Mouse (Mus musculus): ENCODE results near the gene Elp5.
"Not testable (repeated sequence)": the region's sequence is repeated elsewhere in the genome, so short reads cannot be mapped to it uniquely, and the experiment has no call there.

Gene Elp5

DNA sequence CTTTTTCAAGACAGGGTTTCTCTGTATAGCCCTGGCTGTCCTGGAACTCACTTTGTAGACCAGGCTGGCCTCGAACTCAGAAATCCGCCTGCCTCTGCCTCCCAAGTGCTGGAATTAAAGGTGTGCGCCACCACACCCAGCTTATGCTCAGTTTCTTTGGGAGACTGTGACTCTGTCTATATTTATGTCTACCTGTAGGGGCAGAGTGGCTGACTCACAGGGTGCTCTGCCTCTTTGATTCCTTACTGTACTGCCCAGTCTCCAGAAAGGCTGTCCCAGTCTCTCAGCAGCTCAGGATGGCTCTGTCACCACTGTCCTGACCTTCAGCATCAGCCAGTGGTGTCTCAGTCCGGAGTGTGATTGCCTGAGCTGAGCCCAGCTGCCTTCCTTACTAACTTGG, 26.7 kb downstream of the Elp5 start:
- DNase-seq (ENCODE audit: low spot score), result not testable (repeated sequence)

GRCm38 (mm10) chr11:69953267-69953915, 28.9 kb downstream of the Elp5 start:
- no peak for DNase-seq (ENCODE audit: low spot score)

GRCm38 (mm10) chr11:69952274-69952673, 30.0 kb downstream of the Elp5 start:
- DNase-seq (ENCODE audit: low spot score), result no peak

GRCm38 (mm10) chr11:69950807-69951459, 31.4 kb downstream of the Elp5 start:
- DNase-seq (ENCODE audit: low spot score), result peak; percentile 67

- DNase-seq (ENCODE audit: low spot score), result peak; percentile 93
These were observed 33.6 kb downstream of the Elp5 start for GRCm38 (mm10) chr11:69948763-69949150.

- DNase-seq (ENCODE audit: low spot score), result peak; percentile 98
These were observed 34.1 kb downstream of the Elp5 start, which contains the start of gene Slc2a4 for GRCm38 (mm10) chr11:69948066-69948762. Gene Slc2a4, minus strand, starts transcription at chr11:69948188.

DNA sequence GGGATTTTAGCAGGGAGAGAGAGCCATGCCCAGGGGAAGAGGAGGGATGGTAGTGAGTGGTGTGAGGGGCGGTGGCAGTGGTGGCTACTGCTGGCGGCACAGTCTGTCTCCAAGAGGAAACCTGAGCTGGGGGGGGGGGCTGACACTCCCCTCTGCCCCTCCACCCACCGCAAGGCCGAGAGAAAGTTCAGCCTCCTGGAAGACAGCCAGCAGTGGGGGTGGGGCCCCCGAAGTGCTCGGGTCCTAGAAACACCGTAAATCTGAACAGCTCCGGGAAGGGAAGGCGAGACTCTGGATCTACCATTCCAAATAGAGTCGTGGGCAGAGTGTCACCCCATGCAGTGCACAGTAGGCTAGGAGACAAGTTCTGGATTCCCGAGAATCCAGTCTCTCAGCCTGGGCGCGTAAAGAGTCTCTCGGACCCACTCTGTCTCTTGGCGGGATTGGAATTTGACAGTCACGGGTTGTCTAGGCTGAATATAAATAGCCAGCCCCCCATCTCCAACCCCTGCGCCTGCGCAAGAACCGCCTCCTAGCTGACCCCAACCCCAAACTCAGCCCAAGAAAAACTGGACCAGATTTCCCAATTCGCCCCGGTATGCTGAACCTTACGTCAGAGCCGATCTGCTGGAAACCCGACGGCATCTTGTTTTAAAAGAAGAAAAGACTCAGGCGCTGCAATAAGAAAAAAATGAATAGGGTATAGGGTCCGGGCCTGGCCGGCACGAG, 34.8 kb downstream of the Elp5 start:
- DNase-seq (ENCODE audit: low spot score), result peak; percentile 80

GRCm38 (mm10) chr11:69945997-69946891, 36.1 kb downstream of the Elp5 start:
- DNase-seq (ENCODE audit: low spot score), result no peak

DNA sequence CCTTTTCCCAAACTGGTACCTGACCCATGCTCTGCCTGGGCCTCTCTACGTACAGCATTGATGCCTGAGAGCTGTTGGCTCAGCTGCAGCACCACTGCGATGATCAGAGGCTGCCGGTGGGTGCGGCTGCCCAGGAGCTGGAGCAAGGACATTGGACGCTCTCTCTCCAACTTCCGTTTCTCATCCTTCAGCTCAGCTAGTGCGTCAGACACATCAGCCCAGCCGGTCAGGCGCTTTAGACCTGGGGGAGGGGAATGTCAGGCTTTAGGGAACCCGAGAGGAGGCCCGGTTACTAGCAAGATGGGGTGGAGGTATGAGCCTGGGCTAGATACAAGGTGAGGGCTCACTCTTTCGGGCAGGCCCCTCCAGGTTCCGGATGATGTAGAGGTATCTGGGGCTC, 37.1 kb downstream of the Elp5 start:
- no peak for DNase-seq (ENCODE audit: low spot score)

GRCm38 (mm10) chr11:69940962-69941361, 41.4 kb downstream of the Elp5 start:
- no peak for DNase-seq (ENCODE audit: low spot score)

GRCm38 (mm10) chr11:69939731-69940130, 42.6 kb downstream of the Elp5 start:
- no peak for DNase-seq (ENCODE audit: low spot score)

DNA sequence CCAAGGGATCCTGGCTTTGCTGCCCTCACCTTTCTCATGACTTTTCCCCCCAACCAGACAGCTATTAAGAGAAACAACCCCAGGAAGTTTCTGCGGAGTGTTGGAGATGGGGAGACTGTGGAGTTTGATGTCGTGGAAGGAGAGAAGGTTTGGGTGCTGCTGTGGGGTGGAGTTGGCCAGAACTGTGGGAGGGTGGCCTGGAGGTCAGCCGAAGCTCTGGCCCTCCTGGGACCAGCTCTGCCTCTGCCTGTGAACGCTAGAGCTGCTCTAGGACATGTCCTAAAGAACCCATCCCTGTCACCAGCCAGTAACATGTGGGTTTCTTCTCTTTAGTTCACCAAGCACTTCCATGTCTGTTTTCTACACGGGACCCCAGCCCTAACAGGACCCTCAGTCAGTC, 43.1 kb downstream of the Elp5 start:
- DNase-seq (ENCODE audit: low spot score), result no peak

GRCm38 (mm10) chr11:69938401-69938979, 43.8 kb downstream of the Elp5 start:
- DNase-seq (ENCODE audit: low spot score), result no peak

- no peak for DNase-seq (ENCODE audit: low spot score)
These were observed 44.5 kb downstream of the Elp5 start for GRCm38 (mm10) chr11:69937834-69938233.

GRCm38 (mm10) chr11:69937385-69937784, 44.9 kb downstream of the Elp5 start:
- DNase-seq (ENCODE audit: low spot score), result peak; percentile 84

DNA sequence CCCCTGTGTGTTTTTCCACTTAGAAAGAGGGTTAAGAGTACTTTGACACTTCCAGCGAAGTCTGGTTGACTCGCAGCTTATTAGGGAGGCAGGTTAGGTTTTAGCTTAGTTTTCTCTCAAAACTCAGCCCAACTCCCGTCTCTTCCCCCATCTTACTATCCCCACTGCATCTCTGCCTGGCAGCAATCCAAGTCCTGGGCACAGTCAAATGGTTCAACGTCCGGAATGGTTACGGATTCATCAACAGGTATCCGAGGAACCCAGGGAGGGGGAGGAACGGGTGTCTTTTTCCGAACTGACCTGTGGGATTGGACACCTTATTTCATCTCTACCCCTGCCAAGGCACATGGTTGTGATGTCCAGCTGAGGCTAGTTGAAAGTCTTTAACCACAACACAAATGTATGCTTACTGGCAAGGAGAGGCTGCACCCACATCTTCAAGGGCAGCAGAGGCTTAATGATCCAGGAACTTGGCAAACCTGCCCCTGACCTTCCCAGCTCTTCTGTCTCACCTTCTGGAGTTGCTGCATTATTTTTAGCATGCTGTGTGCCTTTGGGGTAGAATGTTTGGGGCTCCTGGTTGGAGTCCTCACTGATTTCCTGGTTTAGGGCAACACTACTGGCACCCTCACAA, 45.5 kb downstream of the Elp5 start:
- DNase-seq (ENCODE audit: low spot score), result peak; percentile 62

DNA sequence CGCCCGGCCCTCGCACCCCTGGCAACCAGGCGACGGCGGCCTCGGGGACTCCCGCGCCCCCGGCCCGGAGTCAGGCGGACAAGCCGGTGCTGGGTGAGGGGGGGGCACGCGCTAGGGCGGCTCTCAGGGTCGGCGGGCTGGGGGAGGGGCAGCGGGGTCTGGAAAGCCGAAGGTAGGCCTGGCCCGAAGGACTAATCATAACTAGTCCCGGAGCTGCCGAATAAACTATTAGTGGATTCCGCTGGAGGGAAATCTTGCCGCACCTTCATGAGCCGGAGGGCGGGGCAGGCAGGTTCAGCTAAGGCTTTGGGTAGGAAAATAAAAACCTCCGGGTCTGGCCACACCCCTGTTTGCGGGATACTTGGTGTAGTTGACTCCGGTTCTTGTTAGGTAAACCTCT, 46.2 kb downstream of the Elp5 start:
- peak; percentile 79 for DNase-seq (ENCODE audit: low spot score)

DNA sequence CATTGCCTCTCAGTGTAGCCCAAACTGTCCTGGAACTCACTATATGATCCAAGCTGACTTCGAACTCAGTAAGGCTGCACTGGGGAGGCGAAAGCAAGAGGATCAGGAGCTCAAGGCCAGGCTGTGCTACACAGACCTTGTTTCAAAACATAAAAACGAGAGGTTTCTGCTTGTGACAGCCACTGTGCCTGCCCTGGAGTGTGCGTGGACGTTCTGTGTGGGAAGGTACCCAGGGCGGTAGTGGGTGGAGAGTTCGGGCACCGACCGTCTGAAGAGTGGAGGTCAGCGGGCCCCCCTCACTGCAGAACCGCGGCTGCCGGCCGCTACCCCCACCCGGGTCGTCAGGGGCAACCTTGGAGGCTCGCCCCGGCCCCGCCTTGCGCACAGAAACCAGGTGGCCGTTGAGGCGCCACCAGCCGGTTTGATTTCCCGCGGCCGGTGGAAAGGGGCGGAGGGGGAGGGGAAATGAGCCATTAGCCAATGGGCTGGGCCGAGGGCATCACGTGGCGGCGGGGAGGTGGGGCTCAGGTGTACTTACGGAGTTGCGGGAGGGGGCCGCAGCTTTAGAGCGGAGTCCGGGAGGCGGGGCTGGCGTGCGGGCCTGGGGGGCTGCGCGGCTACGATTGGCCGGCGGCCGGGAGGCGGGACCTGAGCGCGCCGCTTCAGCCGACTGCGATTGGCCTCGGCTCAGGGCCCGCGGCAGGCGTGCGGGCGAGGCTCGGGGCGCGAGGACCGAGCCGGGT, 47.0 kb downstream of the Elp5 start, which contains the start of gene Ybx2:
Gene Ybx2, plus strand, starts transcription at position 660 of the 743 bp plus-strand sequence.
- peak; percentile 93 for DNase-seq (ENCODE audit: low spot score)

DNA sequence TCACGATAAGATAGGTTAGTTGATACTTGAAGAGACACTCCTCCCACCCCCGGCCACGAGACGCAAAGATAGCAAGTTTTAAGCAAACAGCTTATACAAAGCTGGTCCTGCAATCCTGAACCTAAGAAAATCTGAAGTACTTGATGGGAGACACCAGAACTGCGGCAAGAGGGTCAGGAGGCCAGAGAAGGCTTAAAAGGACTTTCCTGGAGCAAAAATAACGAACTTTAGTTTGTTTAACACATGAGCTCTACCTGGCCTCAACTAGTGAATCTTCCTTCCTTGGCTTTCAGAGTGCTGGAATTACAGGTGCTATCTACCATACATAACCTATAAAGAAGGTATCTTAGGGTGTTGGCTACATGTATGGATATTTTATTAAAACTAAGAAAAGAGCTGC, 47.6 kb downstream of the Elp5 start:
- DNase-seq (ENCODE audit: low spot score), result no peak

- DNase-seq (ENCODE audit: low spot score), result peak; percentile 99
These were observed 48.1 kb downstream of the Elp5 start for GRCm38 (mm10) chr11:69934169-69934568.

Data from testis, postnatal 10 days (tissue).